Mouse (Mus musculus) embryo, embryonic 11.5 days (tissue): ENCODE results near the gene Hic2.

Experiments used
- DNase-seq: peaks from one replicate; pipeline ENCODE4 v3.0.0-alpha.2; 2012; ENCODE audit warnings: low read depth, low spot score

Hic2 gene

DNA sequence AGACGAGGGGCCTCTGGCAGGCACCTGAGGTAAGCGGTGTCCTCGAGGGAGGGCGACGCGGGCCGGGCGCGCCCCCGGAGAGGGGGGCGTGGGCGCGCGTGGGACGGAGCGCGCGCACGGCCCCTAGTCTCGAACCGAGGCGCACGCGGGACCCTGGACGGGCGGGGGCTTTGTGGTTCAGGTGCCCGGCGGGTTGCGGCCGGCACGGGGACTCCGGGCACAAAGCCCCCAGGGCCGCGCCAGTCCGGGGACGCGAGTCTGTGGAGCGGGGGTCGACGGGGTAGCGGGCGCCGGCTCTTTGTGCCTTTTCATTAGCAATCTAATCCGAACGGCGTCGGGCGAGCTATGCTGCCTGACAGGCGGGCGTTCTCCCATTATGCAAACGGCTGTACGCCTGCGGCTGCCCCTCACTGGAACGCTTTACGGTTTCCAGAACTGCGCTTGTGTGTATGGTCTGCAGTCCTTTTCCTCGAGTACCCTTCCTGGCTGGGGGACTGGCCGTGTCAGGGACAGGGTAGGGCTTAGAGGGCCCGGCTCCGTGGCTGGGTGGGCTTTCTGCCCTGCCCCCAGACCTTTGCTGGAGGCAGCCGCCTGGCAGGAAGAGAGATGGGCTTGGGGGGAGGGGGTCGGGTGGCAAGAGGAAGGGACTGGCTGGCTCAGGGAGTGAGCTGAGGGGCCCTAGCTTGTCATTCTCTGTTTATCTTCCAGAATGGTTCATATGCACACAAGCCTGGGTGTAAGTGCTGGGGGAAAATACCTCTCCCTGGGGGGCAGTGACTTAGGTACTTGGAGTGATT lies 528 bp downstream of the Hic2 start:
- peak; percentile 46 for DNase-seq

DNA sequence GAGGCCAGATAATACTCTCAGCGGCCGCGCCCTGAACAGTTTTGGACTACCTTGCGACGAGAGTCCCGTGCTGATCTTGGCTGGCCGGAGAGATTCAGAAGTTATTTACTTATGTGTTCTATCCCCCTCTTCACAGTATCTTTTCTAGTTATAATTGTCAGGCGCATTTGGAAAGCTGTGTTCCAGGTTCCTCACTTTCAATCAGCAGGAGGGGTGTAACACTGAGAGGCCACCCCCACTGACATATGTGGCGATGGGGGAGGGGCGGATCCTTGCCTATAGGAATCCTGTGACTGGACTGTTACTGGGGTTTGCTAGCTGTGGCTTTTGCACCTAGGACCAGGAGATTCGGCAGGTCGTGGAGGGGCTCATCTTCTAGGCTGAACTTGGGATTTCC lies 1.1 kb downstream of the Hic2 start:
- DNase-seq: peak; percentile 16

DNA sequence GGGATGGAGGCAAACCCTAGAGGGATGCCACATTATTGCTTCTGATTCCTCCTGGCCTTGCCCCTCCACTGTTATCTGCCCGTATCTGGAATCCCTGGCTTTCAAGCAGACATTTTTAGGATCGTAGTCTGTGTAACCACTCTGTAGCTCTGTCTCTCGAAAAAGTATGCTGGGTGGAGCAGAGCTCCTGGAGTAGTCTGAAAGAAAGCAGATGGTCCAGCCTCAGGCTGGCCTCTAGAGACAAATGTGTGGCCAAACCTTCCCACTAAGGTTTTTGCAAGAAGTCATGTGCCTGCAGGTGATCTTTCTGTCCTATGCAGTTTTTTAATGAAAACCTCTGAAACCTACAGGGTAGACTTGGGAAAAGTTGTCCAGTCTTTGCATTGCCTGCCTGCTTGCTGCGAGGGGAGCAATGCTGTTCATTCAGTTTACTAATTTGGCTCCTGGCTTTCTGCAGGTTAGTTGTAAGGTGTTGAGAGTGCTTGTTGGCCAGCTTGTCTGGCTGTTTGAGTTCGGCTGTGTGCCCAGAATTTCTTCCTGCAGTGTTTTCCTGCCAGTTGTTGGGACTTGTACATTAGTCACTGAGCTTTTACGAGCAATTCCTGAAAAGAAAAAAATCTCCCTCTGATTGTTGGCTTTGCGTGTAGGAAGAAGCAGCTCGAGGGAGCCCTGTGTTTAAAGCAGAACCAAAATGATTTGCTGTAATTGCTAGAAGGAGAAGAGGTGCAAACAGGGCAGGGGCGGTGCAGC lies 1.7 kb downstream of the Hic2 start:
- DNase-seq: no peak

- DNase-seq: no peak
Measured at GRCm38 (mm10) chr16:17237634-17238033, 4.3 kb downstream of the Hic2 start.

GRCm38 (mm10) chr16:17239409-17239808 lies 6.0 kb downstream of the Hic2 start:
- DNase-seq: no peak

- no peak for DNase-seq
Measured at GRCm38 (mm10) chr16:17243731-17244130, 10.4 kb downstream of the Hic2 start.

DNA sequence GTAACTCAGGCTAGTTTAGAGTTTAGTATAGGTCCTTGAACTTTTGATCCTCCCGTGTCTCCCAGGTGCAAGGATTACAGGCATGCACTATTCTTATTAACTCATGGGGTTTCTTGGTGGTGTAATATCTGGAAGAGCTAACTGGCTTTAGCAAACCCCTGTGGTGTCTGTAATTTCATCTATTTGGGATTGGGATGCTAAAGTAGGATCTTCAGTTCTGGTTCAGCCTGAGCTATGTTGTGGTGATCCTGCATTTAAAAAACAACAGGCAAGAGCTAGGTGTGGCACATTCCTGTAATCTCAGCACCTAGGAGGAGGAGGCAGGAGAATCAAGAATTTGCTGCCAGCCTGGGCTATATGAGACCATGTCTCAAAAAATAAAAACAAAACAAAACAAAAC lies 11.6 kb downstream of the Hic2 start:
- no peak for DNase-seq

DNA sequence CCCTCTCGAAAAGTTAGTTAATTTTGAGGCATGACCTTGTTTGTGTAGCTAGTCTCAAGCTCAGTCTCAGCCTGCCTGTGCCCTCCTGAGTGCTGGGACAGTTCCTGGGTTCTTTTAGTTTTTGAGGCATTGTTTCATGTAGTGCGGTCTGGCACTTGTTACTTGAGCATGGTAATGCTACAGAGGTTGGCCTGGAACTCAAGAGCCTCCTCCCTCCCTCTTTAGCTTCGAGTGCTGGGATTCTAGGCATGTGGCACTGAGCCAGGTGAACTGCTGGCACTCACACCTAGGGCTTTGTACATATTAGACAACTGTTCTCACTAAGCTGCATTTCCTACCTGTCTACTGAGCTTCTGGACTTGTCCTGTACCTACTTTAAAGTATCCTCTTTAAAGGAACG lies 14.4 kb downstream of the Hic2 start:
- no peak for DNase-seq

- no peak for DNase-seq
Measured at GRCm38 (mm10) chr16:17249135-17249534, 15.8 kb downstream of the Hic2 start.

- DNase-seq: no peak
Measured at GRCm38 (mm10) chr16:17251539-17251938, 18.2 kb downstream of the Hic2 start.

- no peak for DNase-seq
Measured at GRCm38 (mm10) chr16:17252086-17252726, 18.8 kb downstream of the Hic2 start.

DNA sequence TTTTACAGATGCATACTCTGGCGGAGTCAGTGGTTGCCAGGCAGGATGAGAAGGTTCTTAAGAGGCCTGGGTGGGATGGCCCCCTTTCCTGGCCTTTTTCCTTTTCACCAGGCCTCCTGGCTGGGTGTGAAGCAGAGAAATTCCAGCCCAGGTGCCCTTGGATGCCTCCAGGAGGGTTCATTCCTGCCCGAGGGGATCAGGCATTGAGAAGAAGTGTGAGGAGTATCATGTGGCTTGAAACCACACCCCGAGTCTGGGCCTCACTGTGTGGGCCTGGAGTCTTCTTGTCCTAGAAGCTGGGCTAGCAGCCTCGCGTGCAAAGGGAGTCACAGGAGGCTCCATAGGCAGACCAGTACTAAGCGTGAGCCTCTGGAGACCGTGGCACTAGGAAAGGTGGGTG lies 19.5 kb downstream of the Hic2 start:
- DNase-seq: no peak

DNA sequence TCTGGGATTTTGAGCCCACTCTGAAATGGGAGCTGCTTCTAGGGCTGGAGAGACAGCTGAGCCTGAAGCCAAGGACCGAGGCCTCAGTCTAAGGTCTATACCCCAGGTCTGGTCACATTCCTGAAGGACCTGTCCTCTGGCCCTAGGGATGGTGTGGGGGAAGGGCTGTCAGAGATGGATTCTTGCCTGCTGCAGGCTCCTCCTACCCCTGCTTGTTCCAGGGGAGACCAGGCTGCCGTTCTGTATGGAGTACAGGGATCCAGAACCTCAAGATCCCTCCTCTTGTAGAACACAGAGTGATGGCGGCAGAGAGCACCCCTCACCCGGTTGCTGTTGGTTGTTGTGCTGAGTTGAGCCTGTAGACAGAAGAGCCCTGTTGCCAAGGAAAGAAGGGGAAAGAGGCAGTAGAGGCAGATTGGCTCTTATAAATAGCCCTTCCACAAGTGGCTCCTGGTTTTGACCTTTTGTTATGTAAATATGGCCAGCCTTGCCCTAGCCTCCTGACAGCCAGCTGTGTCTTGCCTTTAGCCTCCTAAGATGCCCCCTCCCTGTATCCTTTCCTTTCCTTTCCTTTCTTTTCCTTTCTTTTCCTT lies 20.7 kb downstream of the Hic2 start:
- no peak for DNase-seq

DNA sequence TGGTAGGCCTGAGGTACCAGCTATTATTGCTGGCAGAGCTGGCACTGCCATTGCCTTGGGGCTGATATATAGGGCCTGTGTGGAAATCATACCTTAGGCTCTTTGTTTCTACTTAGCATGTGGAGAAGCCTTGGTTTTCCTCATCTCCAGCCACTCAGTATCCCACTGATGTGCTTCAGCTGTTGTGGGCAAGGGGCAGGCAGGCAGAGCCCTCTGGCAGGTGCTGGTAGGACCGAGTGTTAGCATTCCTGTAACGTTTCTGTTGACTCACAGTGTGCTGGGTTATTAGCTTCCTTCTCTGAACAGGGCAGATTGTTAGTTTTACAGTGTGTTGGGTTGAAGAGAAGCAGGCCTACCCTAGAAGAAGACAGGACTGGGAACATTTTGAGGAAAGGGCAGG lies 21.9 kb downstream of the Hic2 start:
- DNase-seq: no peak

DNA sequence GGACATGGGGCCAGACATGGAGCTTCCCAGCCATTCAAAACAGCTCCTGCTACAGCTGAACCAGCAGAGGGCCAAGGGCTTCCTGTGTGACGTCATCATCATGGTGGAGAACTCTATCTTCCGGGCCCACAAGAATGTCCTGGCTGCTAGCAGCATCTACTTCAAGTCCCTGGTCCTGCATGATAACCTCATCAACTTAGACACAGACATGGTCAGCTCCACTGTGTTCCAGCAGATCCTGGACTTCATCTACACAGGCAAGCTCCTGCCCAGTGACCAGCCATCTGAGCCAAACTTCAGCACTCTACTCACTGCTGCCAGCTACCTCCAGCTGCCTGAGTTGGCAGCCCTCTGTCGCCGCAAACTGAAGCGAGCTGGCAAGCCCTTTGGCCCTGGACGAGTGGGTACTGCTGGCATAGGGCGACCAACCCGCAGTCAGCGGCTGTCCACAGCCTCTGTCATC lies 24.0 kb downstream of the Hic2 start:
- DNase-seq: no peak

GRCm38 (mm10) chr16:17258917-17259316 lies 25.5 kb downstream of the Hic2 start:
- no peak for DNase-seq

GRCm38 (mm10) chr16:17261341-17261740 lies 28.0 kb downstream of the Hic2 start:
- no peak for DNase-seq

DNA sequence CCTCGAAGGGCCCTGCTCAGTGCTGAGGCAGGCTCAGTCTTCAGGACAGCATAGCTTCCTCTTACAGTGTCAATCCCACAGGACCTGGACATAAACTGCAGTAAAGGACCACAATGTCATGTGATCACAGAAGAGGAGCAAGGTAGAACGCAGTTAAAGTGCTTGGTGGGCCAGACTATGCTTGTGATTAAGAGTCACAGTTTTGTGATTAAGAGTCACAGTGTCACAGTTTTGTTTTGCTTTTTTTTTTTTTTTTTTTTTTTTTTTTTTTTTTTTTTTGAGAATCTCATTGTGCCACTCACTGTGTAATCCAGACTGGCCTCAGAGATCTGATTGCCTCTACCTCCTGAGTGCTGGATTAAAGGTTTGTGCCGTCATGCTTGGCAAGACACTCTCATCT lies 32.7 kb downstream of the Hic2 start:
- DNase-seq: no peak

GRCm38 (mm10) chr16:17267937-17268336 lies 34.6 kb downstream of the Hic2 start:
- no peak for DNase-seq

DNA sequence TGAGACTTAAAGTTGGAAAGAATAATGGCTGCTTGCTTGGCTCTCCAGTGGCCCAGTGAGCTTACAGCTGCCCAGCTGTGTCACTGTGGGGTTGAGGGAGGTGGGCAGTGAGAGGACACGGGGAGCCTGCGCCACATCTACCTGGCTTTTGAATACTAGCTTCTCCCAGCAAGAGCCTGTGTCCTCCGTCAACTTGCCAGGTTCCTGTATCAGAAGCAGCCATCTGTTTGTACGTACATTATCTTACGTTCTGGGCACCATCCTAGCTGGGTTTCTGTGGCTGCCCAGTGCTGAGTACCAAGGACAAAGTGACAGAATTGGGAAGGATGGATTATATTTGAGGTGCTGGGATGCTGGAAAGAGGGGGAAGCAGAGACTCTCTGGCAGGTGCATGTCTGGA lies 36.5 kb downstream of the Hic2 start:
- DNase-seq: no peak

- no peak for DNase-seq
Measured at GRCm38 (mm10) chr16:17271124-17271523, 37.8 kb downstream of the Hic2 start.

GRCm38 (mm10) chr16:17271856-17272255 lies 38.5 kb downstream of the Hic2 start:
- no peak for DNase-seq
